Mouse (Mus musculus): Measurements from ENCODE around the gene Cyp2d12. TPM values are rescaled to one million over a fixed set of nuclear protein-coding genes. Genes with fewer than 3 reads are reported as not detected.

Gene Cyp2d12
- total and polyA plus RNA-seq, 2 experiments from 2014 or later = not detected

GRCm38 (mm10) chr15:82579071-82579470 is 24.2 kb downstream of the Cyp2d12 start:
- WGBS = 68% methylated on average over 2 of the region's 2 CpGs
- Histone ChIP-seq H3K27ac (ENCODE audit: low read depth) (no peak overlapping the region), H3K4me1 (ENCODE audit: control insufficient read depth, insufficient read depth) (no peaks in the 10 kb centered on the region), H3K27me3 (ENCODE audit: control insufficient read depth, insufficient read depth, low read length) (no peaks in the 10 kb centered on the region), H3K9me3 (replicated peaks; ENCODE audit: control insufficient read depth, low read length) (no peaks in the 10 kb centered on the region), H3K9ac (replicated peaks; ENCODE audit: low read depth, low read length) (no peak overlapping the region), H3K4me2 (ENCODE audit: low read depth, low read length) (no peak overlapping the region), H3K36me3 (replicated peaks; ENCODE audit: control insufficient read depth, insufficient read depth, low read length) (no peaks in the 10 kb centered on the region), H3K4me3 (ENCODE audit: low read depth, low read length) (no peak overlapping the region)
- ATAC-seq (ENCODE audit: insufficient read depth, low read depth) = no peak
- no peak for DNase-seq (ENCODE audit: low spot score)
- TF ChIP-seq EP300 (IDR thresholded peaks at IDR 0.05; ENCODE audit: low read depth) (no peak), CTCF (IDR thresholded peaks at IDR 0.05; ENCODE audit: low read depth) (no peak)

GRCm38 (mm10) chr15:82582621-82583020 is 27.7 kb downstream of the Cyp2d12 start:
- no peaks in the 10 kb centered on the region for H3K4me1 ChIP-seq (ENCODE audit: control insufficient read depth, insufficient read depth)
- H3K4me3 ChIP-seq (ENCODE audit: low read depth, low read length) = no peak overlapping the region
- H3K27me3 ChIP-seq (ENCODE audit: control insufficient read depth, insufficient read depth, low read length) = no peaks in the 10 kb centered on the region
- no peaks in the 10 kb centered on the region for H3K36me3 ChIP-seq (replicated peaks; ENCODE audit: control insufficient read depth, insufficient read depth, low read length)
- H3K27ac ChIP-seq (ENCODE audit: low read depth) = no peak overlapping the region
- H3K9me3 ChIP-seq (replicated peaks; ENCODE audit: control insufficient read depth, low read length) = no peaks in the 10 kb centered on the region
- TF ChIP-seq EP300 (IDR thresholded peaks at IDR 0.05; ENCODE audit: low read depth) = no peak
- no peak for TF ChIP-seq CTCF (IDR thresholded peaks at IDR 0.05; ENCODE audit: low read depth)
- WGBS = 64% methylated on average over 9 of the region's 9 CpGs
- no peak overlapping the region for H3K4me2 ChIP-seq (ENCODE audit: low read depth, low read length)
- no peak for ATAC-seq (ENCODE audit: insufficient read depth, low read depth)
- H3K9ac ChIP-seq (replicated peaks; ENCODE audit: low read depth, low read length) = no peak overlapping the region
- no peak for DNase-seq (ENCODE audit: low spot score)

Small RNAs within 50 kb of the gene (microRNA-seq; reads per million reads assigned to microRNA genes)
- gene Gm27924 (not detected), gene Gm28023 (not detected)

Other genes with a start within 250 kb of the Cyp2d12 start
- 45.2 and 74.0 TPM in 2 replicates for gene Naga, start 216.1 kb upstream of the Cyp2d12 start, total RNA-seq (2014; rRNA removed; ENCODE audit: low replicate concordance)
- gene Naga, start 216.1 kb upstream of the Cyp2d12 start, polyA plus RNA-seq (2015; fragmentation: Nextera tagmentation; extraction: Ambion mirVana) = 35.4 and 37.5 TPM in 2 replicates
- 1.4 and 2.5 TPM in 2 replicates for gene Pheta2, start 216.1 kb upstream of the Cyp2d12 start, total RNA-seq (2014; rRNA removed; ENCODE audit: low replicate concordance)
- 3.6 and 3.9 TPM in 2 replicates for gene Pheta2, start 216.1 kb upstream of the Cyp2d12 start, polyA plus RNA-seq (2015; fragmentation: Nextera tagmentation; extraction: Ambion mirVana)
- gene Smdt1, start 216.1 kb upstream of the Cyp2d12 start, total RNA-seq (2014; rRNA removed; ENCODE audit: low replicate concordance) = 342 and 440 TPM in 2 replicates
- 431 and 450 TPM in 2 replicates for gene Smdt1, start 216.1 kb upstream of the Cyp2d12 start, polyA plus RNA-seq (2015; fragmentation: Nextera tagmentation; extraction: Ambion mirVana)
- 397 and 531 TPM in 2 replicates for gene Ndufa6, start 200.8 kb upstream of the Cyp2d12 start, total RNA-seq (2014; rRNA removed; ENCODE audit: low replicate concordance)
- 1,167 and 1,291 TPM in 2 replicates for gene Ndufa6, start 200.8 kb upstream of the Cyp2d12 start, polyA plus RNA-seq (2015; fragmentation: Nextera tagmentation; extraction: Ambion mirVana)
- 14.8 and 16.8 TPM in 2 replicates for gene Cyp2d22, start 174.8 kb upstream of the Cyp2d12 start, total RNA-seq (2014; rRNA removed; ENCODE audit: low replicate concordance)
- gene Cyp2d22, start 174.8 kb upstream of the Cyp2d12 start, polyA plus RNA-seq (2015; fragmentation: Nextera tagmentation; extraction: Ambion mirVana) = 10.1 and 10.6 TPM in 2 replicates
- gene Cyp2d11, start 161.1 kb upstream of the Cyp2d12 start, total RNA-seq (2014; rRNA removed; ENCODE audit: low replicate concordance) = not detected in 2 replicates
- gene Cyp2d11, start 161.1 kb upstream of the Cyp2d12 start, polyA plus RNA-seq (2015; fragmentation: Nextera tagmentation; extraction: Ambion mirVana) = not detected in 2 replicates
- 1.2 TPM in 1 of 2 replicates, not detected in the other for gene Cyp2d10, start 147.9 kb upstream of the Cyp2d12 start, total RNA-seq (2014; rRNA removed; ENCODE audit: low replicate concordance)
- not detected in 2 replicates for gene Cyp2d10, start 147.9 kb upstream of the Cyp2d12 start, polyA plus RNA-seq (2015; fragmentation: Nextera tagmentation; extraction: Ambion mirVana)
- not detected in 2 replicates for gene Cyp2d9, start 121.6 kb upstream of the Cyp2d12 start, total RNA-seq (2014; rRNA removed; ENCODE audit: low replicate concordance)
- gene Cyp2d9, start 121.6 kb upstream of the Cyp2d12 start, polyA plus RNA-seq (2015; fragmentation: Nextera tagmentation; extraction: Ambion mirVana) = 0.07 TPM in 1 of 2 replicates, not detected in the other
- not detected in 2 replicates for gene Cyp2d34, start 65.9 kb downstream of the Cyp2d12 start, total RNA-seq (2014; rRNA removed; ENCODE audit: low replicate concordance)
- gene Cyp2d34, start 65.9 kb downstream of the Cyp2d12 start, polyA plus RNA-seq (2015; fragmentation: Nextera tagmentation; extraction: Ambion mirVana) = not detected in 2 replicates
- gene Cyp2d40, start 209.1 kb downstream of the Cyp2d12 start, total RNA-seq (2014; rRNA removed; ENCODE audit: low replicate concordance) = not detected in 2 replicates
- gene Cyp2d40, start 209.1 kb downstream of the Cyp2d12 start, polyA plus RNA-seq (2015; fragmentation: Nextera tagmentation; extraction: Ambion mirVana) = not detected in 2 replicates
- gene Cyp2d26, start 239.2 kb downstream of the Cyp2d12 start, total RNA-seq (2014; rRNA removed; ENCODE audit: low replicate concordance) = not detected in 2 replicates
- not detected in 2 replicates for gene Cyp2d26, start 239.2 kb downstream of the Cyp2d12 start, polyA plus RNA-seq (2015; fragmentation: Nextera tagmentation; extraction: Ambion mirVana)